Comparison of ENCODE assay signal across 8 mouse cellular contexts in the genomic region with DNA sequence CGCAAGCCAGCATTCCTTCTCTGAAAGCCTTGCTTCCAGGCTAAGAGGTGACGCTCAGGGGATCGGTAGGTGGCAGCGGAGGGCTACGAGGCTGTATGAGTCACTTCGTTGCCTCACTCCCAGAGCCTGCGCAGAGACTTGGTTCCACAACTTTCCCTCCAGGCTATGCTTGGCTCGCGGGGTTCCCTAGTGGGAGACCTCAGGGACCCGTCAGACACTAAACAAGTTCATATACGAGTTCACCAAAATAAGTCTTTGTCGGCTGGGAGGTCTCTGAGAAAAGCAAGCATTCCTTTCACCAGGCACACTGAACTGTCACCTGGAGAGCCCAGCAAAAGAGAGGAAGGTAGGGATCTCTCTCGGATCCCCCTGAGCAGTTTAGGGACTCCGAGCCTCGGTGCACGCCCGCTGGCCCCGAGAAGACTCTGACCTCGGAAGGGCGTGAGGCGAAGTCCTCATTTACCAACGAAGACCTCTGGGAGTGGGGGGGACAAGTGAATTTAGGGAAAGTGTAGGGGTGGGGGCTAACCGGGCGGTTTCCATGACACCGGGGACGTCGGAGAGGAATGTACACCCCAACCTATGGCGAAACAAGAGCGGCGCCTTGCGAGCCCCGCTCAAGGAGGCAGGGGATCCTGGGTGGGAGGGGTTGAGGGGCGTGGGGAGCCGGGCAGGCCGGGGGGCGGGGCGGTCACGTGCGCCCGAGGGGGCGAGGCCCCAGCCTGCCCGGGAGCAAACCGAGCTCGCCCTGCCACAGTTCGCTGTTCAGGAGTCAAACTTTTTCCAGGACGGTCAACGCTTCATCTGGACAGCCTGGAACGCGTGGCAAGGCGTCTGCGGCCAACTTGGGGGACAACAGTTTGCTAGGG. TPM values are rescaled to one million over a fixed set of nuclear protein-coding genes. Genes with fewer than 3 reads are reported as not detected.
DNase-seq lines count a peak whose midpoint lies in the region; ATAC-seq and TF ChIP-seq lines count a peak whose summit lies in the region.

A gene (plus strand): TSS at position 713 of the 869 bp plus-strand sequence.

- ATAC-seq in forebrain, embryonic 12.5 days (ENCODE audit: low FRiP score), result peak; percentile 82
- ATAC-seq in heart, postnatal 0 days (ENCODE audit: insufficient read depth, low read depth), result peak; percentile 92
- peak; percentile 74 for ATAC-seq in liver, embryonic 14.5 days (ENCODE audit: insufficient read depth)

- TF ChIP-seq EP300 in heart, postnatal 0 days (IDR thresholded peaks at IDR 0.05; ENCODE audit: low read depth), result no peak
- TF ChIP-seq EP300 in liver, embryonic 14.5 days (IDR thresholded peaks at IDR 0.05; ENCODE audit: low read depth), result no peak

- H3K4me1 ChIP-seq in brown adipose tissue, adult 24 weeks (ENCODE audit: control insufficient read depth, insufficient read depth, insufficient read length, low read length), result peaks cover 3% of the 10 kb centered on the region; the same call in 1 of the 2 replicates
- peaks cover 14% of the 10 kb centered on the region for H3K4me1 ChIP-seq in forebrain, embryonic 12.5 days
- peaks cover 20% of the 10 kb centered on the region; the same call in 1 of the 2 replicates for H3K4me1 ChIP-seq in heart, postnatal 0 days (ENCODE audit: control insufficient read depth, insufficient read depth)
- no peaks in the 10 kb centered on the region for H3K4me1 ChIP-seq in liver, embryonic 14.5 days (replicated peaks; ENCODE audit: control insufficient read depth in 2 of 2, insufficient read depth in 2 of 2, low read length in 1 of 2)

- H3K4me3 ChIP-seq in brown adipose tissue, adult 24 weeks (ENCODE audit: insufficient read depth, low read depth, low read length), result peak within 1 kb of the TSS; percentile 53
- H3K4me3 ChIP-seq in forebrain, embryonic 12.5 days (replicated peaks), result peak within 1 kb of the TSS; percentile 44
- peak within 1 kb of the TSS; percentile 55 for H3K4me3 ChIP-seq in heart, postnatal 0 days (ENCODE audit: low read depth, low read length)
- peak within 1 kb of the TSS; percentile 40 to 50 for H3K4me3 ChIP-seq in liver, embryonic 14.5 days (ENCODE audit: insufficient read depth in 1 of 2, low read depth in 2 of 2, low read length in 2 of 2)

- peak; percentile 90 for TF ChIP-seq CTCF in heart, postnatal 0 days (IDR thresholded peaks at IDR 0.05; ENCODE audit: low read depth)
- peak; percentile 77 for TF ChIP-seq CTCF in liver, embryonic 14.5 days (IDR thresholded peaks at IDR 0.05; ENCODE audit: low read depth)

- H3K27me3 ChIP-seq in forebrain, embryonic 12.5 days, result peaks cover 32% of the 10 kb centered on the region
- peaks cover 5% of the 10 kb centered on the region; the same call in 1 of the 2 replicates for H3K27me3 ChIP-seq in heart, postnatal 0 days (ENCODE audit: control insufficient read depth, insufficient read depth, low read length)
- peaks cover 4% of the 10 kb centered on the region for H3K27me3 ChIP-seq in liver, embryonic 14.5 days (ENCODE audit: control insufficient read depth, insufficient read depth, low read length)

- under 1% methylated on average over 49 of the region's 51 CpGs for WGBS in forebrain, embryonic 12.5 days
- 1% methylated on average over 49 of the region's 51 CpGs for WGBS in heart, postnatal 0 days
- under 1% methylated on average over 48 of the region's 51 CpGs for WGBS in liver, embryonic 14.5 days (ENCODE audit: insufficient replicate concordance)

- H3K27ac ChIP-seq in brown adipose tissue, adult 24 weeks (replicated peaks; ENCODE audit: low read depth, low read length), result no peak within 1 kb of the TSS
- H3K27ac ChIP-seq in forebrain, embryonic 12.5 days, result no peak within 1 kb of the TSS
- peak within 1 kb of the TSS; percentile 78 for H3K27ac ChIP-seq in heart, postnatal 0 days (ENCODE audit: low read depth)
- H3K27ac ChIP-seq in liver, embryonic 14.5 days, result no peak within 1 kb of the TSS

- H3K9ac ChIP-seq in forebrain, embryonic 12.5 days, result peak within 1 kb of the TSS; percentile 39
- H3K9ac ChIP-seq in heart, postnatal 0 days (replicated peaks; ENCODE audit: low read depth, low read length), result peak within 1 kb of the TSS; percentile 54
- H3K9ac ChIP-seq in liver, embryonic 14.5 days (replicated peaks), result no peak within 1 kb of the TSS

- H3K9me3 ChIP-seq in forebrain, embryonic 12.5 days, result no peaks in the 10 kb centered on the region
- no peaks in the 10 kb centered on the region for H3K9me3 ChIP-seq in heart, postnatal 0 days (replicated peaks; ENCODE audit: control insufficient read depth, low read length)
- H3K9me3 ChIP-seq in liver, embryonic 14.5 days (ENCODE audit: control insufficient read depth, low read length), result no peaks in the 10 kb centered on the region

- H3K4me2 ChIP-seq in forebrain, embryonic 12.5 days, result peak within 1 kb of the TSS; percentile 88
- peak within 1 kb of the TSS; percentile 91 for H3K4me2 ChIP-seq in heart, postnatal 0 days (ENCODE audit: low read depth, low read length)
- peak within 1 kb of the TSS; percentile 69 for H3K4me2 ChIP-seq in liver, embryonic 14.5 days (ENCODE audit: low read depth)

- DNase-seq in CD4-positive, CD25-positive, alpha-beta regulatory T cell, adult 2 months (ENCODE audit: low read depth, low spot score), result peak; percentile 71
- DNase-seq in heart, postnatal 0 days (ENCODE audit: low spot score), result peak; percentile 89
- peak; percentile 92 to 94 for DNase-seq in kidney, postnatal 36 days
- peak in 1 of 3 experiments; percentile 26 for DNase-seq in liver, embryonic 14.5 days (ENCODE audit: low read depth in 3 of 3, low spot score in 3 of 3)
- DNase-seq in neural tube, embryonic 10.5 days (ENCODE audit: extremely low spot score, low spot score), result peak; percentile 74
- DNase-seq in telencephalon, adult 2 months (ENCODE audit: low read depth, low spot score), result peak; percentile 24

- no peaks in the 10 kb centered on the region for H3K36me3 ChIP-seq in forebrain, embryonic 12.5 days (replicated peaks)
- no peaks in the 10 kb centered on the region for H3K36me3 ChIP-seq in heart, postnatal 0 days (replicated peaks; ENCODE audit: control insufficient read depth, insufficient read depth, low read length)
- H3K36me3 ChIP-seq in liver, embryonic 14.5 days (replicated peaks; ENCODE audit: control insufficient read depth, insufficient read depth, low read depth), result no peaks in the 10 kb centered on the region

RNA-seq across cellular contexts. Expression of the gene that starts here (rescaled TPM):
- not detected in 2 replicates for polyA plus RNA-seq in brown adipose tissue, adult 24 weeks (2012; ENCODE audit: insufficient read depth, insufficient read length, missing spikeins)
- polyA plus RNA-seq in forebrain, embryonic 12.5 days (2016; fragmentation: Nextera tagmentation; extraction: Ambion mirVana), result 1.4 and 1.5 TPM in 2 replicates
- 16.2 and 28.2 TPM in 2 replicates for total RNA-seq in heart, postnatal 0 days (2014; rRNA removed; ENCODE audit: low replicate concordance)
- polyA plus RNA-seq in heart, postnatal 0 days (2015; fragmentation: Nextera tagmentation; extraction: Ambion mirVana), result 7.3 and 9.7 TPM in 2 replicates
- 2.7 TPM in 2 replicates for polyA plus RNA-seq in liver, embryonic 14.5 days (2012; rRNA removed)
- polyA plus RNA-seq in liver, embryonic 14.5 days (2014; fragmentation: Nextera tagmentation; extraction: Ambion mirVana), result 3.6 TPM in 2 replicates
